Mouse (Mus musculus): ENCODE measurements around the gene Tmem234. TPM values are rescaled to one million over a fixed set of nuclear protein-coding genes. Genes with fewer than 3 reads are reported as not detected.
A peak's percentile ranks its signal among the peaks of the same experiment; 100 is the strongest.

Gene Tmem234
- polyA plus RNA-seq, 1 experiment from 2014 or later, result 188 TPM

DNA sequence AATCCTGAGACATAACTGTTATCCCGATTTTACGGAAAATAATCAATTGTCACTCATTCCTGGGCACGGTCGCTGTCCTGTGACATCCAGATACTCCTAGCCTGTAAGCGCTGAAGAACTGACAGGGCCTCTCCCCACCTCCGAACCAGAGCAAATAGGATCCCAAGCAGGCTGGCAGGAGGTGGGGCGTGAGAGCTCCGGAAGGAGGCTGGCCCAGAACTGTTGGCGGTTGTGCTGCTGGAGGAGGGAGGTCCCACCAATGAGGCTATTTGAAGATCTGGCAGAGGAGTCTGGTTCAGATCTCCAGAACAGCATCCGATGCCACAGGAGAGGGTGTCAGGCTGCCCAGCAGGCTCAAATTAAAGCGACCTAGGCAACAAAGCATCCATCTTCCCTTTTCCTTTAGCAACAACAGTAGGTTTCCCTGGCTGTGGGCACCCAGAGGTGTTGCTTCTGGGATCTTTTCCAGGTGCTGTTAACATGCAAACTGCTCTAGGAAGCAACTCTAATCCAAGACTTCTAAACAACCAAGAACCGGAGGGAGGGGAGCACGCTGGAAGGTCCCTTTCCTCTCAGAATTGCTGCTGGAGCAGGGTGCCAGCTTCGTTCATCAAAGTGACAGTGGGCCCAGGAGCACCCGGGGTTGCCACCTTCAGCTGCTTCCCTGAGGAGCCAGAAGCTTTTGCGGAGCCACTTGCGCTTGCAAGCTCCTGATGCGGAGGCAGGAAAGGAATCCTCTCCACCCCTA is 24.0 kb downstream of the Tmem234 start:
- WGBS, result 1% methylated on average over 18 of the region's 18 CpGs

DNA sequence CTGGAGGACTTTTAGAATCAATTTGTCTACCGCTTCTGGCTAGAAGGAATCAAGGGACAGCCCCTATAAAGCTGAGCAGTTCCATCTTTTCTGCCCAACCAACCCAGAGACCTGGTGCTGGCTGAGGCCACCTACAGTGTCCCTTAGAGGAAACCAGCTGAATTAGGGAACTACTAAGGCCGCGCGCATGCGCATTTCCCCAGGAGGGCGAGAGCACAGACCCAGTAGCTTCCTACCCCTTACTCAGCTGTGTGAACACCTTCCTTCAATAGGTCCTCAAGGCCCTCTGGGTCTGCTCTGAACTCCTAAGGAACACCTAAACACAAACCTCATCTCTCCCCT is 24.5 kb downstream of the Tmem234 start:
- no peaks in the 10 kb centered on the region for H3K27me3 ChIP-seq (ENCODE audit: control insufficient read depth, insufficient read depth, low read length)
- H3K9ac ChIP-seq (ENCODE audit: low read length), result peak overlapping the region; percentile 70
- ATAC-seq (ENCODE audit: low FRiP score) (peak; percentile 17; the same call in 1 of the 2 replicates), DNase-seq (ENCODE audit: low spot score, missing footprints) (peak; percentile 94)
- H3K9me3 ChIP-seq (ENCODE audit: control insufficient read depth, low read length), result no peaks in the 10 kb centered on the region
- H3K4me2 ChIP-seq, result peak overlapping the region; percentile 64
- H3K4me1 ChIP-seq (ENCODE audit: control insufficient read depth, insufficient read depth, low read length), result peaks cover 24% of the 10 kb centered on the region
- H3K4me3 ChIP-seq (ENCODE audit: low read depth, low read length), result peak overlapping the region; percentile 51
- H3K36me3 ChIP-seq (ENCODE audit: control insufficient read depth, insufficient read depth, low read length), result peaks cover 23% of the 10 kb centered on the region
- peak overlapping the region; percentile 78 for H3K27ac ChIP-seq (ENCODE audit: low read depth, low read length)
- under 1% methylated on average over 6 of the region's 6 CpGs for WGBS

More for the DNA sequence above, 24.0 kb downstream of the Tmem234 start:
- peak overlapping the region; percentile 64 for H3K4me2 ChIP-seq
- no peaks in the 10 kb centered on the region for H3K27me3 ChIP-seq (ENCODE audit: control insufficient read depth, insufficient read depth, low read length)
- H3K27ac ChIP-seq (ENCODE audit: low read depth, low read length), result peak overlapping the region; percentile 78
- peaks cover 20% of the 10 kb centered on the region for H3K36me3 ChIP-seq (ENCODE audit: control insufficient read depth, insufficient read depth, low read length)
- ATAC-seq (ENCODE audit: low FRiP score) (peak; percentile 87), DNase-seq (ENCODE audit: low spot score, missing footprints) (peak; percentile 95)
- H3K9ac ChIP-seq (ENCODE audit: low read length), result peak overlapping the region; percentile 70
- no peaks in the 10 kb centered on the region for H3K9me3 ChIP-seq (ENCODE audit: control insufficient read depth, low read length)
- H3K4me1 ChIP-seq (ENCODE audit: control insufficient read depth, insufficient read depth, low read length), result peaks cover 24% of the 10 kb centered on the region
- peak overlapping the region; percentile 51 for H3K4me3 ChIP-seq (ENCODE audit: low read depth, low read length)

DNA sequence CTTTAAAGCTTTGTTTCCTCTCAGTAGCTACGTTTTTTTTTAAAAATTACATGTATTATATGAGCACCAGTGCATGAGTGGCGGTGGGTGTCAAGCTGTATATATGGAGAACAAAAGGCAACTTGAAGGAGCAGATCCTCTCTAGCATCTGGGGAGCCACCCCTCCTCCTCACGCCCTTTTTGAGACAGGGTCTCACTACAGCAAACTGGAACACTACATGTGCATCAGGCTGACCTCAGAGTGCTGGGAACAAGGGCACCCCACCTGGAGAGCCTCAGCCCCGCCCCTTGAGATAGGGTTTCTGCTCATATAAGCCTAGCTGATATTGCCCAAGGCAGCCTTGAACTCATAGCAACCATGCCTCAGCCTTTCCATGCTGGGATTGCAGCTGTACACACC is 25.0 kb downstream of the Tmem234 start:
- Histone ChIP-seq H3K27ac (ENCODE audit: low read depth, low read length) (no peak overlapping the region), H3K9ac (ENCODE audit: low read length) (no peak overlapping the region), H3K36me3 (ENCODE audit: control insufficient read depth, insufficient read depth, low read length) (peaks cover 26% of the 10 kb centered on the region), H3K27me3 (ENCODE audit: control insufficient read depth, insufficient read depth, low read length) (no peaks in the 10 kb centered on the region), H3K4me1 (ENCODE audit: control insufficient read depth, insufficient read depth, low read length) (peaks cover 24% of the 10 kb centered on the region), H3K4me2 (peak overlapping the region; percentile 64), H3K4me3 (ENCODE audit: low read depth, low read length) (no peak overlapping the region), H3K9me3 (ENCODE audit: control insufficient read depth, low read length) (no peaks in the 10 kb centered on the region)
- ATAC-seq (ENCODE audit: low FRiP score) (0 out of 2 replicates have a peak, but pooled peaks have one; percentile 0), DNase-seq (ENCODE audit: low spot score, missing footprints) (no peak)
- 35% methylated on average over 4 of the region's 4 CpGs for WGBS

- 79% methylated on average over 6 of the region's 6 CpGs for WGBS
- peaks cover 27% of the 10 kb centered on the region for H3K36me3 ChIP-seq (ENCODE audit: control insufficient read depth, insufficient read depth, low read length)
- H3K9me3 ChIP-seq (ENCODE audit: control insufficient read depth, low read length), result no peaks in the 10 kb centered on the region
- DNase-seq (ENCODE audit: low spot score, missing footprints) (no peak), ATAC-seq (ENCODE audit: low FRiP score) (no peak)
- no peak overlapping the region for H3K27ac ChIP-seq (ENCODE audit: low read depth, low read length)
- no peak overlapping the region for H3K9ac ChIP-seq (ENCODE audit: low read length)
- H3K4me2 ChIP-seq, result no peak overlapping the region
- H3K4me1 ChIP-seq (ENCODE audit: control insufficient read depth, insufficient read depth, low read length), result peaks cover 24% of the 10 kb centered on the region
- H3K4me3 ChIP-seq (ENCODE audit: low read depth, low read length), result no peak overlapping the region
- H3K27me3 ChIP-seq (ENCODE audit: control insufficient read depth, insufficient read depth, low read length), result no peaks in the 10 kb centered on the region
These were observed 25.6 kb downstream of the Tmem234 start for GRCm38 (mm10) chr4:129626035-129626434.

GRCm38 (mm10) chr4:129630944-129631343 is 30.5 kb downstream of the Tmem234 start:
- H3K9ac ChIP-seq (ENCODE audit: low read length), result no peak overlapping the region
- H3K4me2 ChIP-seq, result no peak overlapping the region
- no peaks in the 10 kb centered on the region for H3K27me3 ChIP-seq (ENCODE audit: control insufficient read depth, insufficient read depth, low read length)
- DNase-seq (ENCODE audit: low spot score, missing footprints) (no peak), ATAC-seq (ENCODE audit: low FRiP score) (no peak)
- H3K4me3 ChIP-seq (ENCODE audit: low read depth, low read length), result no peak overlapping the region
- WGBS, result 94% methylated on average over 4 of the region's 4 CpGs
- peaks cover 57% of the 10 kb centered on the region for H3K36me3 ChIP-seq (ENCODE audit: control insufficient read depth, insufficient read depth, low read length)
- no peak overlapping the region for H3K27ac ChIP-seq (ENCODE audit: low read depth, low read length)
- no peaks in the 10 kb centered on the region for H3K4me1 ChIP-seq (ENCODE audit: control insufficient read depth, insufficient read depth, low read length)
- H3K9me3 ChIP-seq (ENCODE audit: control insufficient read depth, low read length), result no peaks in the 10 kb centered on the region

DNA sequence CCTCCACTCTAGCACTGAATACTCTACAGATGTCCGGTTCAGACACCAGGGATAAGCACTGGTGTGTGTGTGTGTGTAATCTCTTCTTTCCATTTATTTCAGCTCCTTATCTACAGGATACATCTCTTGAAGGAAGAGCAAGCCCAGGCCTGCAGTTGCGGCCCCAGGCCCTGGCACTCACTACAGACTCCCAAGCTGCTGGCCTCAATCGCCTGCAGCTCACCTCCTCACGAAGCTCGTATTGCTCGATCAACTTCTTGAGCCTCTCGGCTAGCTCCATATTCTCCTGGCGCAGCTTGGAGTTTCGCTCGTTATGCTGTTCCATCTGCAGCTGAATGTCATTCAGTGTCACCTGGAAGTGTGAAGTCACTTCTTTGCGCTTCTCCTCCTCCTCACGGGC is 31.4 kb downstream of the Tmem234 start:
- H3K36me3 ChIP-seq (ENCODE audit: control insufficient read depth, insufficient read depth, low read length), result peaks cover 64% of the 10 kb centered on the region
- no peaks in the 10 kb centered on the region for H3K27me3 ChIP-seq (ENCODE audit: control insufficient read depth, insufficient read depth, low read length)
- no peaks in the 10 kb centered on the region for H3K9me3 ChIP-seq (ENCODE audit: control insufficient read depth, low read length)
- 91% methylated on average over 12 of the region's 12 CpGs for WGBS
- DNase-seq (ENCODE audit: low spot score, missing footprints) (no peak), ATAC-seq (ENCODE audit: low FRiP score) (no peak)
- no peak overlapping the region for H3K27ac ChIP-seq (ENCODE audit: low read depth, low read length)
- H3K4me2 ChIP-seq, result no peak overlapping the region
- no peaks in the 10 kb centered on the region for H3K4me1 ChIP-seq (ENCODE audit: control insufficient read depth, insufficient read depth, low read length)
- H3K9ac ChIP-seq (ENCODE audit: low read length), result no peak overlapping the region
- no peak overlapping the region for H3K4me3 ChIP-seq (ENCODE audit: low read depth, low read length)

DNA sequence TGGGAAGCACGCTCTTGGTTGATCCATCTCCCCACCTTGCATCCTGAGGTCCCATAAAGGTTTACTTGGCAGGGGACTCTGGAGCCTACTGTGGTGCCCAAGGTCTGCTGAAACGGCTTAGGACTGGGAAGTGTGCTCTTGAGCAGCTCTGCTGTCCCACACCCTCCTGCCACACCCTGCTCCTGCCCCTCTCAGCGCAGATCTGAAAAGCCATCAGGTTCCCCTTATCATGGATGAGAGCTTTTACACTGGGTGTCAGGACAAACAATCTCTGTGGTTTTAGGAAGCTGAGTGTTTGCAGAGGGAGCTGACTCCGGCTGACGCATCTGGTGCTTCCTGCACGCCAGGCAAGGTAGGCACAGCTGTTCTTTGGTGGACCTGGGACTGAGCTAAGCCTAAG is 33.4 kb downstream of the Tmem234 start:
- H3K9me3 ChIP-seq (ENCODE audit: control insufficient read depth, low read length), result no peaks in the 10 kb centered on the region
- no peaks in the 10 kb centered on the region for H3K27me3 ChIP-seq (ENCODE audit: control insufficient read depth, insufficient read depth, low read length)
- no peak overlapping the region for H3K4me2 ChIP-seq
- WGBS, result 94% methylated on average over 6 of the region's 6 CpGs
- no peak overlapping the region for H3K27ac ChIP-seq (ENCODE audit: low read depth, low read length)
- DNase-seq (ENCODE audit: low spot score, missing footprints) (no peak), ATAC-seq (ENCODE audit: low FRiP score) (no peak)
- H3K4me1 ChIP-seq (ENCODE audit: control insufficient read depth, insufficient read depth, low read length), result no peaks in the 10 kb centered on the region
- no peak overlapping the region for H3K9ac ChIP-seq (ENCODE audit: low read length)
- peaks cover 60% of the 10 kb centered on the region for H3K36me3 ChIP-seq (ENCODE audit: control insufficient read depth, insufficient read depth, low read length)
- no peak overlapping the region for H3K4me3 ChIP-seq (ENCODE audit: low read depth, low read length)

- no peak overlapping the region for H3K27ac ChIP-seq (ENCODE audit: low read depth, low read length)
- peaks cover 12% of the 10 kb centered on the region for H3K4me1 ChIP-seq (ENCODE audit: control insufficient read depth, insufficient read depth, low read length)
- no peak for ATAC-seq (ENCODE audit: low FRiP score)
- H3K9ac ChIP-seq (ENCODE audit: low read length), result no peak overlapping the region
- no peak for DNase-seq (ENCODE audit: low spot score, missing footprints)
- 87% methylated on average over 15 of the region's 15 CpGs for WGBS
- no peak overlapping the region; the same call in 1 of the 2 replicates for H3K4me2 ChIP-seq
- H3K4me3 ChIP-seq (ENCODE audit: low read depth, low read length), result no peak overlapping the region
- H3K27me3 ChIP-seq (ENCODE audit: control insufficient read depth, insufficient read depth, low read length), result no peaks in the 10 kb centered on the region
- H3K36me3 ChIP-seq (ENCODE audit: control insufficient read depth, insufficient read depth, low read length), result peaks cover 27% of the 10 kb centered on the region
- H3K9me3 ChIP-seq (ENCODE audit: control insufficient read depth, low read length), result no peaks in the 10 kb centered on the region
These were observed 38.8 kb downstream of the Tmem234 start for GRCm38 (mm10) chr4:129639221-129639620.

- Histone ChIP-seq H3K27me3 (ENCODE audit: control insufficient read depth, insufficient read depth, low read length) (no peaks in the 10 kb centered on the region), H3K36me3 (ENCODE audit: control insufficient read depth, insufficient read depth, low read length) (peaks cover 22% of the 10 kb centered on the region), H3K4me3 (ENCODE audit: low read depth, low read length) (peak overlapping the region; percentile 66), H3K4me1 (ENCODE audit: control insufficient read depth, insufficient read depth, low read length) (peaks cover 12% of the 10 kb centered on the region), H3K27ac (ENCODE audit: low read depth, low read length) (peak overlapping the region; percentile 83), H3K9ac (ENCODE audit: low read length) (peak overlapping the region; percentile 90), H3K9me3 (ENCODE audit: control insufficient read depth, low read length) (no peaks in the 10 kb centered on the region), H3K4me2 (peak overlapping the region; percentile 99)
- ATAC-seq (ENCODE audit: low FRiP score) (no peak), DNase-seq (ENCODE audit: low spot score, missing footprints) (peak; percentile 88)
- 10% methylated on average over 17 of the region's 17 CpGs for WGBS
These were observed 39.7 kb downstream of the Tmem234 start for GRCm38 (mm10) chr4:129640101-129640637.

Measured in midbrain, embryonic 11.5 days (tissue).